Mouse (Mus musculus) heart, embryonic 14.5 days (tissue): ENCODE results near the gene Gm43738. TPM values are rescaled to one million over a fixed set of nuclear protein-coding genes. Genes with fewer than 3 reads are reported as not detected.
"Not testable (repeated sequence)": the region's sequence is repeated elsewhere in the genome, so short reads cannot be mapped to it uniquely, and the experiment has no call there.

Source experiments
- ATAC-seq: fragments of 200-750 bp; cut with Nextera tagmentation; 2 replicates; pipeline ENCODE4 v1.8.0; 2017; ENCODE audit warnings: low read depth, moderate TSS enrichment; ENCODE audit not compliant: insufficient number of reproducible peaks, insufficient read depth, low FRiP score
- H3K27ac ChIP-seq, 2 experiments: fragments of 200-500 bp in 1 of 2; fragments of 300-500 bp in 1 of 2; sonication (generic) in 1 of 2; replicated peaks in 1 of 2; 2 replicates each; pipeline ENCODE4 v1.5.1; 2012 to 2014; ENCODE audit warnings: low read depth in 2 of 2, low read length in 2 of 2, control low read depth in 1 of 2, mild to moderate bottlenecking in 1 of 2, mixed read lengths in 1 of 2; ENCODE audit not compliant: control insufficient read depth in 1 of 2, insufficient read depth in 1 of 2
- H3K27me3 ChIP-seq: fragments of 300-500 bp; sonication (generic); 2 replicates; pipeline ENCODE4 v1.6.1; 2014; ENCODE audit warnings: mild to moderate bottlenecking, low read length, control low read depth; ENCODE audit not compliant: control insufficient read depth, insufficient read depth
- H3K36me3 ChIP-seq: fragments of 300-500 bp; sonication (generic); 2 replicates; pipeline ENCODE4 v1.6.1; 2014; ENCODE audit warnings: mild to moderate bottlenecking, control low read depth, low read length, mixed read lengths; ENCODE audit not compliant: control insufficient read depth, insufficient read depth
- H3K4me1 ChIP-seq, 2 experiments: fragments of 200-500 bp in 1 of 2; fragments of 300-500 bp in 1 of 2; sonication (generic) in 1 of 2; 2 replicates each; pipeline ENCODE4 v1.6.1; 2012 to 2014; ENCODE audit warnings: low read length in 2 of 2, control low read depth in 1 of 2, mixed read lengths in 1 of 2; ENCODE audit not compliant: control insufficient read depth in 2 of 2, insufficient read depth in 2 of 2
- H3K4me2 ChIP-seq: fragments of 300-500 bp; sonication (generic); 2 replicates; pipeline ENCODE4 v1.6.1; 2014; ENCODE audit warnings: mild to moderate bottlenecking, low read length
- H3K4me3 ChIP-seq, 2 experiments: fragments of 200-500 bp in 1 of 2; fragments of 300-500 bp in 1 of 2; sonication (generic) in 1 of 2; 2 replicates each; pipeline ENCODE4 v1.5.1; 2012 to 2014; ENCODE audit warnings: low read length in 2 of 2, mild to moderate bottlenecking in 2 of 2, control low read depth in 1 of 2, low read depth in 1 of 2, moderate library complexity in 1 of 2; ENCODE audit not compliant: control insufficient read depth in 1 of 2, insufficient read depth in 1 of 2
- H3K9ac ChIP-seq: fragments of 300-500 bp; sonication (generic); 2 replicates; pipeline ENCODE4 v1.6.1; 2014; ENCODE audit warnings: mild to moderate bottlenecking, low read length
- H3K9me3 ChIP-seq: fragments of 300-500 bp; sonication (generic); 2 replicates; pipeline ENCODE4 v1.6.1; 2016; ENCODE audit warnings: low read length, control low read depth; ENCODE audit not compliant: control insufficient read depth
- WGBS: fragments of 180-500 bp; shearing (Covaris S2); extraction: QIAGEN DNeasy Blood & Tissue Kit; methylation state at CpG from one replicate; pipeline ENCODE4 v1.1.7; 2014; 5-methylcytosine and 5-hydroxymethylcytosine counted together
- polyA plus RNA-seq: library from polyadenylated mRNA; unstranded; fragments of >200 nt; fragmentation: Nextera tagmentation; extraction: Ambion mirVana; gene quantifications from 2 replicates; pipeline ENCODE4 v1.2.1, GENCODE M21; 2014

Gm43738 gene
- polyA plus RNA-seq, 1 experiment from 2014 or later = not detected

GRCm38 (mm10) chr3:89084133-89084532 lies 16.8 kb downstream of the Gm43738 start:
- no peak overlapping the region for H3K4me2 ChIP-seq
- H3K9me3 ChIP-seq = no peaks in the 10 kb centered on the region
- no peak overlapping the region for H3K9ac ChIP-seq
- no peak overlapping the region for H3K4me3 ChIP-seq
- peaks cover 30% of the 10 kb centered on the region for H3K36me3 ChIP-seq
- no peak for ATAC-seq
- 70% methylated on average over 2 of the region's 2 CpGs for WGBS
- H3K4me1 ChIP-seq = peaks cover 3 to 13% of the 10 kb centered on the region in 2 experiments; a peak in 3 of 4 replicates
- H3K27ac ChIP-seq = no peak overlapping the region
- 0 out of 2 replicates have a peak, but pooled peaks cover 11% of the 10 kb centered on the region for H3K27me3 ChIP-seq

DNA sequence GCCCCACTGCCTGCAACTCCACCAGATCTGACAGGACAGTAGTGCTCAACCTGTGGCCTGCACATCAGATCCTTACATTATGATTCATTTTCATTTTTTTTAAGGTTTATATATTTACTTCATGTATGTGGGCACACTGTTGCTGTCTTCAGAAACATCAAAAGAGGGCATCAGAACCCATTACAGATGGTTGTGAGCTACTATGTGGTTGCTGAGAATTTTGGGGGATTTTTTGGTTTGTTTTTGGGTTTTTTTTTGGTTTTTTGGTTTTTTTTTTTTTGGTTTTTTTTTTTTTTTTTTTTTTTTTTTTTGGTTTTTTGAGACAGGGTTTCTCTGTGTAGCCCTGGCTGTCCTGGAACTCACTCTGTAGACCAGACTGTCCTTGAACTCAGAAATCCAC lies 18.6 kb downstream of the Gm43738 start:
- H3K9ac ChIP-seq, H3K9me3 ChIP-seq, H3K4me3 ChIP-seq, H3K27me3 ChIP-seq, H3K4me2 ChIP-seq, H3K27ac ChIP-seq, ATAC-seq, H3K4me1 ChIP-seq: not testable (repeated sequence)
- H3K36me3 ChIP-seq = peaks cover 47% of the 10 kb centered on the region

DNA sequence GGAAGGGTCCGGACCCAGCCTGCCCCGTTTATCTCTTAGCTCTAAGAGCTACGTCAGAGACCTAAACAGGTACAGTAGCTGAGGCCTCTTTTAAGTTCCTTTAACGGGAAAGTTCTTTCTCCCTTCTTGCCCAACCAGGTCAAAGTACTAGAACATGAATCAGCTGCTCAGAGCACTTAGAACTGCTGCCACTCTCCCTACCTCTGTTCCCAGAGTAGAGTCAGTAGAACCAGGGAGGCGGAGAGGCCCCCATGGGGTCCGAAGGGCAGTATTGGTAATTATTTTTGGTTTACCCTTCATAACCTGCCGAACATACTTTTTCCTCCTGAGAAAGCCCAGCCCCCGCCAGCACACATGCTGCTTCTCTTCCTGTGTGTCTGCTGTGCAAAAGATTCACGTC lies 23.5 kb downstream of the Gm43738 start:
- Histone ChIP-seq H3K4me2 (no peak overlapping the region), H3K9me3 (no peaks in the 10 kb centered on the region), H3K36me3 (peaks cover 86% of the 10 kb centered on the region), H3K9ac (no peak overlapping the region), H3K4me3 (no peak overlapping the region), H3K27ac (no peak overlapping the region), H3K27me3 (no peaks in the 10 kb centered on the region), H3K4me1 (no peaks in the 10 kb centered on the region)
- ATAC-seq = no peak
- 87% methylated on average over 9 of the region's 9 CpGs for WGBS

- peaks cover 100% of the 10 kb centered on the region for H3K36me3 ChIP-seq
- no peak for ATAC-seq
- H3K4me1 ChIP-seq = no peaks in the 10 kb centered on the region
- H3K9ac ChIP-seq = no peak overlapping the region
- no peaks in the 10 kb centered on the region for H3K27me3 ChIP-seq
- H3K27ac ChIP-seq = no peak overlapping the region
- H3K4me3 ChIP-seq = no peak overlapping the region
- H3K9me3 ChIP-seq = no peaks in the 10 kb centered on the region
- no peak overlapping the region for H3K4me2 ChIP-seq
Measured at GRCm38 (mm10) chr3:89067265-89067664, 33.6 kb downstream of the Gm43738 start.

DNA sequence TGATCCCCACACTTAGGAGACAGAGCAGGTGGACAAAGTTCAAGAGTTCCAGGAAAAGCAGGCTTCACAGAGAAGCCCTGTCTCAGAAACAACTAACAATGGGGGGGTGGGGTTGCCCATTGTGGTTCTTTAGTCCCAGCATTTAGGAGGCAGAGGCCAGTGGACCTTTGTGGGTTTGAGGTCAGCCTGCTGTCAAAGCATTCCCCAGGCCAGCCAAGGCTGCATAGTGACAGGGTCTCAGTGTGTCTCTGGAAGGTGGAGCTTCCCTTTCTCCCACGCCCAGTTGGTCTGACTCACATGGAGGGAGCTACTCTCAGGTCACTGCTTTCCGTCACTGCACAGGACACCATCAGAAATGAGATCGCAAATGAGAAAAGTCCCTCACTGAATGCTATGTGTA lies 39.2 kb downstream of the Gm43738 start:
- Histone ChIP-seq H3K9ac (no peak overlapping the region), H3K36me3 (peaks cover 100% of the 10 kb centered on the region), H3K4me3 (no peak overlapping the region), H3K27ac (no peak overlapping the region), H3K4me1 (no peaks in the 10 kb centered on the region), H3K27me3 (no peaks in the 10 kb centered on the region), H3K9me3 (no peaks in the 10 kb centered on the region), H3K4me2 (no peak overlapping the region)
- 80% methylated on average over 3 of the region's 3 CpGs for WGBS
- no peak for ATAC-seq

DNA sequence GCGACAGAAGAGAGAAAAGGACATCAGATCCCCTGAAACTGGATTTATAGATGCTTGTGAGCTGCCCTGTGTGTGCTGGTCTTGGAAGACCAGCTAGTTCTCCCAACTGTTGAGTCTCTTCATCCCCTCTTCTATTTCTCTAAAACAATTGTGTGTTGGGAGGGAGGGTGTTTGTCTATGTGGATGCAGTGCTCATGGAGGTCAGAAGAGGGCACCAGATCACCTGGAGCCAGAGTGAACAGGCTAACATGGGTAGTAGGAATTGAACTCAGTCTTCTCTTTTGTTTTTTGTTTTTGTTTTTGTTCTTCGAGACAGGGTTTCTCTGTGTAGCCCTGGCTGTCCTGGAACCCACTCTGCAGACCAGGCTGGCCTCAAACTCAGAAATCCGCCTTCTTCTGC lies 42.1 kb downstream of the Gm43738 start:
- Histone ChIP-seq H3K9me3 (no peaks in the 10 kb centered on the region), H3K4me3 (no peak overlapping the region), H3K9ac (no peak overlapping the region), H3K4me1 (no peaks in the 10 kb centered on the region), H3K4me2 (no peak overlapping the region), H3K27ac (no peak overlapping the region), H3K27me3 (no peaks in the 10 kb centered on the region), H3K36me3 (peaks cover 99% of the 10 kb centered on the region)
- WGBS = 91% methylated on average over 3 of the region's 3 CpGs
- no peak for ATAC-seq

DNA sequence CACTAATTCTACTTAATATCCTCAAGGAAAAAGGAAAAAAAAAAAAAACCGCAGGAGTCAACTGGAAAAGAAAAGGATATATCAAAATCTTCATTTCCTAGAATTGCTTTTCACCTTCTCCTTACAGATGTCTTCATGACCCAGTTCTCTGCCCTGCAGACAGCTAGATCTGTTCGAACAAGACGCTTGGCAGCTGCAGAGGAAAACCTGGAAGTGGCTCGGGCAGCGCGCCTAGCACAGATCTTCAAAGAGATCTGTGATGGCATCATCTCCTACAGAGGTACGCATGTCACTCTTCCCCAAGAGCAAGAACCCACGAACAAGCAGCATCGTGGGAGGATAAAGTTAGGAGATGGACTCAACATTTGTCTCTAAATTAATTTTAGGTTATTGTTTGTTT lies 42.5 kb downstream of the Gm43738 start:
- 94% methylated on average over 9 of the region's 9 CpGs for WGBS
- Histone ChIP-seq H3K4me1 (no peaks in the 10 kb centered on the region), H3K9me3 (no peaks in the 10 kb centered on the region), H3K9ac (no peak overlapping the region), H3K27ac (no peak overlapping the region), H3K36me3 (peaks cover 99% of the 10 kb centered on the region), H3K4me3 (no peak overlapping the region), H3K27me3 (no peaks in the 10 kb centered on the region), H3K4me2 (no peak overlapping the region)
- no peak for ATAC-seq

DNA sequence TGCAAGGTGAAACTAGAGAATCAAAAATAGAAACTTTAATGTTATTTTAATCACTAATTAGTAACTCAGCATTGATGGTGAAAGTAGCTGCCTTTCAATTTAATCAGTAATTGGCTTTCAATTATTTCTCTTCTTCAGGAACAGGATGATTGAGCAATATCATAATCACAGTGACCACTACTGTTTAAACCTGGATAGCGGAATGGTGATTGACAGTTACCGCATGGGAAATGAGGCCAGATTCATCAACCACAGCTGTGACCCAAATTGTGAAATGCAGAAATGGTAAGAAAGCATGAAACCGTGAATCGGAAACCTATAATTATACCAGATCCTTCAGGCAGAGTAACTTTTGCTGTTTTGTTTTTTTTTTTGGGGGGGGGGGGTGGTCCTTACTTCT lies 57.5 kb downstream of the Gm43738 start:
- no peak overlapping the region for H3K27ac ChIP-seq
- no peak overlapping the region for H3K4me2 ChIP-seq
- no peaks in the 10 kb centered on the region for H3K9me3 ChIP-seq
- no peaks in the 10 kb centered on the region for H3K4me1 ChIP-seq
- no peak for ATAC-seq
- no peak overlapping the region for H3K4me3 ChIP-seq
- WGBS = 97% methylated on average over 4 of the region's 4 CpGs
- peaks cover 91% of the 10 kb centered on the region for H3K36me3 ChIP-seq
- H3K9ac ChIP-seq = no peak overlapping the region
- no peaks in the 10 kb centered on the region for H3K27me3 ChIP-seq
